Mouse (Mus musculus): ENCODE results near the gene Gpr87. TPM values are rescaled to one million over a fixed set of nuclear protein-coding genes. Genes with fewer than 3 reads are reported as not detected.

The Gpr87 gene
- total and polyA plus RNA-seq, 3 experiments: 0.33 TPM; not detected in 2

DNA sequence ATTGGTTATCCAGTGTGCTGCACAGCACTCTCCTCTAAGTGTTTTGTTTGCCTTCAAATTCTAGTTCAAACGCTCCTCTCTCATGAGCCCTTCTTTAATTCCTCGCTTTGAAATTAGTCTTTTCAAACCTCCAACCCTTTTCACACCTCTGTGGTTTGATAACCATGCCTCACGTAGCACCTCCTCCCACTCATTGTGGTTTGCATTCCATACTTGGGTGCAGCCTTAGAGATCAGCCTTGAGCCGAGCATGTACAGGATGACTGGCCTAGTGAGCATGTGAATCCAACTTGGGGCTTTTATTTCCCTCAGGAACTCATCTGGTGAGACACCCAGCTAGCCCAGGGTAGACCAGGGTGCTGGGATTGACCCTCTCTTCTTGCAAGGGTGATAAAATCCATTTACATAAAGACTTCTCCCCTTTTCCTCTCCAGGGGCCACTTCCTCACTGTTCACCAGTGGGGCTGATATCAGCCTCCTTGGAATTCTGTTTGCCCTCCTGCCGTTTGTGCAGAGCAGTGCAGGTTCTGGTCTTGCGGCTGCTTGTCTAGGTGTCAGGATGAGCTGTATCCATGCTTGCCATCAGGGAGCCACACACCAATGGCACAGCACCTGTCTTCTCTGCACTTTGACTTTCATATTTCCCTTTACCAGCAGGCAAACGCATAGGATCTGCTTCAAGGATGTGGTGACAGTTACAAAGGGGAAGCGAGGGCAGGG lies 9.1 kb upstream of the Gpr87 start:
- H3K27me3 ChIP-seq (ENCODE audit: insufficient read depth, low read length): no peaks in the 10 kb centered on the region
- no peak overlapping the region for H3K4me3 ChIP-seq (ENCODE audit: low read depth, low read length)
- H3K36me3 ChIP-seq (replicated peaks): no peaks in the 10 kb centered on the region
- H3K9me3 ChIP-seq (replicated peaks): no peaks in the 10 kb centered on the region
- H3K4me1 ChIP-seq (ENCODE audit: insufficient read depth, low read depth, low read length): no peaks in the 10 kb centered on the region
- ATAC-seq (ENCODE audit: extremely low read depth, insufficient number of reproducible peaks, low FRiP score, poor library complexity, severe bottlenecking) (no peak), DNase-seq (ENCODE audit: low spot score) (no peak)
- TF ChIP-seq GATA1 (IDR thresholded peaks at IDR 0.05; ENCODE audit: borderline replicate concordance, low read length): no peak
- no peak for TF ChIP-seq TAL1 (conservative IDR thresholded peaks at IDR 0.05; ENCODE audit: low read depth, low read length)
- no peak for TF ChIP-seq POLR2AphosphoS5 (IDR thresholded peaks at IDR 0.05; ENCODE audit: insufficient replicate concordance, low read depth, low read length)
- no peak for TF ChIP-seq GATA2 (IDR thresholded peaks at IDR 0.05; ENCODE audit: borderline replicate concordance, low read depth, low read length)

GRCm38 (mm10) chr3:59197329-59197948 lies 2.5 kb upstream of the Gpr87 start:
- TF ChIP-seq TAL1 (conservative IDR thresholded peaks at IDR 0.05; ENCODE audit: low read depth, low read length) (no peak), POLR2AphosphoS5 (IDR thresholded peaks at IDR 0.05; ENCODE audit: insufficient replicate concordance, low read depth, low read length) (no peak), GATA2 (IDR thresholded peaks at IDR 0.05; ENCODE audit: borderline replicate concordance, low read depth, low read length) (no peak), GATA1 (IDR thresholded peaks at IDR 0.05; ENCODE audit: borderline replicate concordance, low read length) (no peak), CTCF (IDR thresholded peaks at IDR 0.05; ENCODE audit: low read depth, low read length) (no peak)
- no peaks in the 10 kb centered on the region for H3K4me1 ChIP-seq (ENCODE audit: insufficient read depth, low read depth, low read length)
- no peak for DNase-seq (ENCODE audit: low spot score)
- no peak for ATAC-seq (ENCODE audit: extremely low read depth, insufficient number of reproducible peaks, low FRiP score, poor library complexity, severe bottlenecking)
- no peaks in the 10 kb centered on the region for H3K27me3 ChIP-seq (ENCODE audit: insufficient read depth, low read length)
- H3K9me3 ChIP-seq (replicated peaks): no peaks in the 10 kb centered on the region
- H3K4me3 ChIP-seq (ENCODE audit: low read depth, low read length): no peak overlapping the region
- H3K36me3 ChIP-seq (replicated peaks): no peaks in the 10 kb centered on the region

DNA sequence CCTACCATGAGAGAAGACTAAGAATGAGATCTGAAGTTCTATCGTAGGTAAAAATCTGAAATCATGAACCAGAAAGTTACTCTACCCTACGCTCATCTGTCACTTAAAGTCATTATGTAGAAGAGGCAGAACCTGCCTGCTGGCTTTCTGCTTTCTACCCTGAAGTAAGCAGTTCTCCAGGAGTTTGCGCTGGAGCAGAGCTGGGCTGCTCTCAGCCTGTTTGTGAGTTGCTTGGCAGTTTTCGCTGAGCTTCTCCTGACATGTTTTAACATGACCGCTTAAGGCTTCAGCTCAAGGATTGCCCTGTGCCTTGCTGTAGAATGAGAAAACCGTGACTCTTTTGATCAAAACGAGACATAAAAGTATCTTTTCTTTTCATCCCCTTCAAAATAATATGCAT lies 805 bp downstream of the Gpr87 start:
- TF ChIP-seq GATA2 (IDR thresholded peaks at IDR 0.05; ENCODE audit: borderline replicate concordance, low read depth, low read length) (no peak), GATA1 (IDR thresholded peaks at IDR 0.05; ENCODE audit: borderline replicate concordance, low read length) (no peak), CTCF (IDR thresholded peaks at IDR 0.05; ENCODE audit: low read depth, low read length) (no peak), POLR2AphosphoS5 (IDR thresholded peaks at IDR 0.05; ENCODE audit: insufficient replicate concordance, low read depth, low read length) (no peak), TAL1 (conservative IDR thresholded peaks at IDR 0.05; ENCODE audit: low read depth, low read length) (no peak)
- no peak for DNase-seq (ENCODE audit: low spot score)
- Histone ChIP-seq H3K4me3 (ENCODE audit: low read depth, low read length) (no peak overlapping the region), H3K36me3 (replicated peaks) (no peaks in the 10 kb centered on the region), H3K9me3 (replicated peaks) (no peaks in the 10 kb centered on the region), H3K4me1 (ENCODE audit: insufficient read depth, low read depth, low read length) (no peaks in the 10 kb centered on the region), H3K27me3 (ENCODE audit: insufficient read depth, low read length) (0 out of 2 replicates have a peak, but pooled peaks cover 3% of the 10 kb centered on the region)
- no peak for ATAC-seq (ENCODE audit: extremely low read depth, insufficient number of reproducible peaks, low FRiP score, poor library complexity, severe bottlenecking)

DNA sequence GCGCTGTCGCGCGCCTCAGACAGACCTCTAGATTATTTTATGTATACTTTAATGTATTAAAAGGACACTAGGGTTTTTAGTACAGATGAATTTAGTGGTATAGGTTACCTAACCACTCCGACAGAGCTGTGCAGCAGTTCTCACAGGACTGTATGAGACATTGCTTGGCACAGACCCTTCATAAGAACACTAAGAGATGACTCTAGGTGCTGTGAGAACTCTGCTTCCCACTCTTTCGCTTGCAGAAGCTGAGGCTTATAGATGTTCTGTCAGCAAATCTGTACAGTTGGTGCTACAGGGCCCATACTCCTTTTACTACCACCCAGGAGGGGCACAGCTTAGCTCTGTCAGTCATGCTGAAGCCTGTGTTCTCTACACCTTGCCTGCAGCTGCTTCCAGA lies 3.2 kb downstream of the Gpr87 start:
- Histone ChIP-seq H3K36me3 (replicated peaks) (no peaks in the 10 kb centered on the region), H3K27me3 (ENCODE audit: insufficient read depth, low read length) (0 out of 2 replicates have a peak, but pooled peaks cover 3% of the 10 kb centered on the region), H3K4me1 (ENCODE audit: insufficient read depth, low read depth, low read length) (no peaks in the 10 kb centered on the region), H3K9me3 (replicated peaks) (no peaks in the 10 kb centered on the region), H3K4me3 (ENCODE audit: low read depth, low read length) (no peak overlapping the region)
- ATAC-seq (ENCODE audit: extremely low read depth, insufficient number of reproducible peaks, low FRiP score, poor library complexity, severe bottlenecking) (no peak), DNase-seq (ENCODE audit: low spot score) (no peak)
- no peak for TF ChIP-seq CTCF (IDR thresholded peaks at IDR 0.05; ENCODE audit: low read depth, low read length)
- no peak for TF ChIP-seq POLR2AphosphoS5 (IDR thresholded peaks at IDR 0.05; ENCODE audit: insufficient replicate concordance, low read depth, low read length)
- no peak for TF ChIP-seq GATA2 (IDR thresholded peaks at IDR 0.05; ENCODE audit: borderline replicate concordance, low read depth, low read length)
- no peak for TF ChIP-seq GATA1 (IDR thresholded peaks at IDR 0.05; ENCODE audit: borderline replicate concordance, low read length)
- no peak for TF ChIP-seq TAL1 (conservative IDR thresholded peaks at IDR 0.05; ENCODE audit: low read depth, low read length)

GRCm38 (mm10) chr3:59187336-59187735 lies 7.6 kb downstream of the Gpr87 start:
- no peaks in the 10 kb centered on the region for H3K36me3 ChIP-seq (replicated peaks)
- H3K9me3 ChIP-seq (replicated peaks): no peaks in the 10 kb centered on the region
- H3K4me3 ChIP-seq (ENCODE audit: low read depth, low read length): no peak overlapping the region
- DNase-seq (ENCODE audit: low spot score) (no peak), ATAC-seq (ENCODE audit: extremely low read depth, insufficient number of reproducible peaks, low FRiP score, poor library complexity, severe bottlenecking) (no peak)
- no peak for TF ChIP-seq CTCF (IDR thresholded peaks at IDR 0.05; ENCODE audit: low read depth, low read length)
- no peaks in the 10 kb centered on the region for H3K4me1 ChIP-seq (ENCODE audit: insufficient read depth, low read depth, low read length)
- H3K27me3 ChIP-seq (ENCODE audit: insufficient read depth, low read length): 0 out of 2 replicates have a peak, but pooled peaks cover 3% of the 10 kb centered on the region

DNA sequence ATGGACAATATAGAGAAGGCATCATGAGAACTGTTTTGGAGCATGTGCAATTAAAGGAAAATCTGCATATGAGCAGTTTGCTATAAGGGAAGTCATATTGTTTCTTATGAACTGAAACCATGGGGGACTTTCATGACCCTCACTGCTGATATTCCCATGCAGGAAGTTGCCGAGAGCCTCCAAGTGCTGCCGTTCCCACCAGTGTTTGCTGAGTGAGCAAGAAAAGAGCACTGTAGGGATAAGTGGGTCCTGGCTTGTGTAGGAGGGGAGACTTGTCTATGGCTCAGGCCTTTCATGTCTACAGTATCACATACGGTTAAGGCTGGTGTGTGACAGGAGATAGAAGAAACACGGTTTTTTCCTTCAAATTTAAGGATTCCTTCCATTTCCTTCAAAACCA lies 9.2 kb downstream of the Gpr87 start:
- Histone ChIP-seq H3K36me3 (replicated peaks) (no peaks in the 10 kb centered on the region), H3K4me1 (ENCODE audit: insufficient read depth, low read depth, low read length) (no peaks in the 10 kb centered on the region), H3K9me3 (replicated peaks) (no peaks in the 10 kb centered on the region), H3K27me3 (ENCODE audit: insufficient read depth, low read length) (no peaks in the 10 kb centered on the region), H3K4me3 (ENCODE audit: low read depth, low read length) (no peak overlapping the region)
- ATAC-seq (ENCODE audit: extremely low read depth, insufficient number of reproducible peaks, low FRiP score, poor library complexity, severe bottlenecking) (no peak), DNase-seq (ENCODE audit: low spot score) (no peak)
- TF ChIP-seq CTCF (IDR thresholded peaks at IDR 0.05; ENCODE audit: low read depth, low read length): no peak
- TF ChIP-seq POLR2AphosphoS5 (IDR thresholded peaks at IDR 0.05; ENCODE audit: insufficient replicate concordance, low read depth, low read length): no peak
- TF ChIP-seq GATA2 (IDR thresholded peaks at IDR 0.05; ENCODE audit: borderline replicate concordance, low read depth, low read length): no peak
- no peak for TF ChIP-seq GATA1 (IDR thresholded peaks at IDR 0.05; ENCODE audit: borderline replicate concordance, low read length)
- TF ChIP-seq TAL1 (conservative IDR thresholded peaks at IDR 0.05; ENCODE audit: low read depth, low read length): no peak

Measured in G1E (cell line).